9 mouse cellular contexts compared by ENCODE assay signal in the genomic region with DNA sequence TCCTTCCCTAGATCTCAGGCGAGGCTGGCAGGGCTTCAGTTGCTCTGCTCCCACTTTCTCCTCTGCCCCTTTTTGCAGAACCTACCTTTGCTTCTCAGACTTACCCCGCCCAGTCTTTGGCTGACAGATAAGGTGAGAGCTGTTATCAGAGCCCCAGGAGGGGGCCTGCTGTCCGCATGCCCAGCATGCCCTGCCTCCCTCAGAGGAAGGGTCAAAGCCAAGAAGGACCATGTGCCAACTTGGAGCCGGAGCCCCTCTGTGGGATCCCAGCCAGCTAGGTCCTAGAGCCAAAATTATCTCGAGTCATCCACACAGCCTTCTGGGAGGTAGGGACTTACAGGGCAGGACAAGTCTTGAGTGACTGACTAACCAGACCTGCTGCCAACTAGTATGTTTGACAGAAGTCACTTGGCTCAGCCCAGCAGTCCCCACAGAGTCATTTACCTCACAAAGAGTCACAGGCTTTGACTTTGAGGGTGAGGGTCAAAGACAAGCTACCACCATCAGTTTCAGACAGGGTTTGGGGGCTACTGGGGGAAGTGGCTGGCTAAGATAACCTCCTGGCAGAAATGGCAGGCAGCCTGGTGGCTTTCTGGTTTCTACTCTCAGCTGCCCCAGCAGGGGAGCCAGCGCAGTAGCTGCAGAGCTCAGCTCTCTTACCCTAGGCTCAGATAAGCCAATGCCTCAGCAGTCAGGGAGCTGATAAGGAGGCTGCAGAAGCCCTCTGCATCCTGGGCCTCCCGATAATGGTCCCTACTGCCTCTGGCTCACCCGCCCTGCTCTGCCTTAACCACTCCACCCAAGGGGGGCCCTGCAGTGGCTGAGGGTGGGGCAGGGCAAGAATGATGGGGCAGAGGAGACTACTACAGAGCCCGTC. TPM values are rescaled to one million over a fixed set of nuclear protein-coding genes. Genes with fewer than 3 reads are reported as not detected.
DNase-seq lines count a peak whose midpoint lies in the region; ATAC-seq and TF ChIP-seq lines count a peak whose summit lies in the region.
"Had no signal": no experiment of that assay in that cellular context is flagged by ENCODE, and none has a peak within 500 bp of the region (broad histone marks: within the 10 kb centered on the region; RNA-seq: fewer than 3 reads in every experiment).

No protein-coding gene starts in this region.

- ATAC-seq in erythroblast, adult 5-6 weeks (replicated peaks; ENCODE audit: low FRiP score, poor library complexity, severe bottlenecking), result peak; percentile 68

- intact Hi-C loops in left cerebral cortex, adult 2 months (cut with DNase I), result loop anchor here (5.0 kb wide), 1 partner anchor 103 kb away; no protein-coding TSS in a partner anchor

- H3K9me3 ChIP-seq in hindbrain, embryonic 10.5 days, result no peaks in the 10 kb centered on the region
- H3K9me3 ChIP-seq in midbrain, embryonic 10.5 days (replicated peaks), result no peaks in the 10 kb centered on the region
- H3K9me3 ChIP-seq: neural tube, embryonic 12.5 days had no signal

- peak; percentile 83 for DNase-seq in spleen, adult 12 weeks (ENCODE audit: low spot score)
- DNase-seq in spleen, adult 18-20 months, result no peak
- DNase-seq in hindbrain, embryonic 10.5 days (ENCODE audit: low spot score), result no peak
- no peak for DNase-seq in midbrain, embryonic 10.5 days (ENCODE audit: low spot score)
- no peak for DNase-seq in left cerebral cortex, adult 2 months (ENCODE audit: extremely low spot score in 1 of 2, low spot score in 2 of 2)
- DNase-seq in cerebellum, adult 9-11 months, result no peak
- no peak for DNase-seq in frontal cortex, postnatal 36 days (ENCODE audit: low spot score in 2 of 2)

- TF ChIP-seq CTCF in left cerebral cortex, adult 2 months (IDR thresholded peaks at IDR 0.05), result no peak; the same call in 1 of the 2 replicates

- H3K36me3 ChIP-seq in hindbrain, embryonic 10.5 days, result no peaks in the 10 kb centered on the region
- no peaks in the 10 kb centered on the region for H3K36me3 ChIP-seq in midbrain, embryonic 10.5 days
- H3K36me3 ChIP-seq: neural tube, embryonic 12.5 days had no signal

- H3K4me3 ChIP-seq in hindbrain, embryonic 10.5 days, result no peak overlapping the region
- H3K4me3 ChIP-seq in midbrain, embryonic 10.5 days, result no peak overlapping the region
- no peak overlapping the region for H3K4me3 ChIP-seq in left cerebral cortex, adult 2 months
- H3K4me3 ChIP-seq: neural tube, embryonic 12.5 days had no signal

- peaks cover 59% of the 10 kb centered on the region for H3K4me1 ChIP-seq in hindbrain, embryonic 10.5 days (replicated peaks)
- peaks cover 39% of the 10 kb centered on the region for H3K4me1 ChIP-seq in midbrain, embryonic 10.5 days
- H3K4me1 ChIP-seq: neural tube, embryonic 12.5 days had no signal

- peak overlapping the region; percentile 71 for H3K27ac ChIP-seq in hindbrain, embryonic 10.5 days
- H3K27ac ChIP-seq in midbrain, embryonic 10.5 days (replicated peaks), result peak overlapping the region; percentile 53
- no peak overlapping the region; the same call in none of the 2 replicates for H3K27ac ChIP-seq in left cerebral cortex, adult 2 months
- H3K27ac ChIP-seq: neural tube, embryonic 12.5 days had no signal

- H3K27me3 ChIP-seq in hindbrain, embryonic 10.5 days (ENCODE audit: insufficient read depth, poor library complexity, severe bottlenecking), result peaks cover 4% of the 10 kb centered on the region; the same call in 1 of the 2 replicates
- H3K27me3 ChIP-seq in midbrain, embryonic 10.5 days (ENCODE audit: low read depth, poor library complexity, severe bottlenecking), result no peaks in the 10 kb centered on the region
- H3K27me3 ChIP-seq: neural tube, embryonic 12.5 days had no signal

- 57% methylated on average over 9 of the region's 9 CpGs for WGBS in hindbrain, embryonic 10.5 days
- 53% methylated on average over 9 of the region's 9 CpGs for WGBS in midbrain, embryonic 10.5 days

RNA-seq across cellular contexts. Expression of gene Zdhhc19, which starts 13.2 kb away (rescaled TPM):
- total RNA-seq in erythroblast, adult 5-6 weeks (2015; ENCODE audit: low replicate concordance), result not detected in 2 replicates
- total RNA-seq in erythroblast, adult 5-6 weeks (2017; ENCODE audit: low replicate concordance), result not detected in 2 replicates
- not detected in 2 replicates for polyA plus RNA-seq in hindbrain, embryonic 10.5 days (2016; fragmentation: Nextera tagmentation; extraction: Ambion mirVana)
- polyA plus RNA-seq in midbrain, embryonic 10.5 days (2016; fragmentation: Nextera tagmentation; extraction: Ambion mirVana), result not detected in 2 replicates
- total RNA-seq in left cerebral cortex, adult 2 months (2021), result not detected
- polyA plus RNA-seq: neural tube, embryonic 12.5 days had no signal

RNA-seq across cellular contexts. Expression of gene Slc51a, which starts 21.6 kb away (rescaled TPM):
- total RNA-seq in erythroblast, adult 5-6 weeks (2015; ENCODE audit: low replicate concordance), result not detected in 2 replicates
- not detected in 2 replicates for total RNA-seq in erythroblast, adult 5-6 weeks (2017; ENCODE audit: low replicate concordance)
- polyA plus RNA-seq in hindbrain, embryonic 10.5 days (2016; fragmentation: Nextera tagmentation; extraction: Ambion mirVana), result 0.20 and 0.44 TPM in 2 replicates
- 0.16 and 0.35 TPM in 2 replicates for polyA plus RNA-seq in midbrain, embryonic 10.5 days (2016; fragmentation: Nextera tagmentation; extraction: Ambion mirVana)
- not detected for total RNA-seq in left cerebral cortex, adult 2 months (2021)
